Mouse (Mus musculus): ENCODE results near the gene Crabp1. TPM values are rescaled to one million over a fixed set of nuclear protein-coding genes. Genes with fewer than 3 reads are reported as not detected.

Crabp1 gene
- total and polyA plus RNA-seq, 3 experiments = not detected

DNA sequence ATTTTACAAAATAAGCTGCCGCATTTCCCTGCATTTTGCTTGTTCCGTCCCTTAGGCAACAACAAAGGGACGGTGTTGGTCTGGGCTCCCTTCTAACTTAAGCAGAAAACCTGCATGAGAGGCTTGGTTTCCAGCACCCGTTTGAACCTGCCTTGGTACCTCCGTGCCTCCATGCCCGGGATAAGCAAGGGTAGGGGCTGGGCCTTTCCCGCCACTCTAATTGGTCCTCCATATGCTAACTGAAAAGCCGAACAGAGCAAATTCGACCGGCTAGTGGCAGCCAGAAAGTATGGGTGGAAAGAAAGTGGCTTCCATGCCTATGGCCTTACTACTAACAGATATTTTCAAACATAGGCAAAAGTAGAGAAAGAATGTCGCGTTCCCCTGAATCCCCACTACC, 457 bp upstream of the Crabp1 start:
- TF ChIP-seq TAL1 (conservative IDR thresholded peaks at IDR 0.05; ENCODE audit: low read depth, low read length) (no peak), GATA2 (IDR thresholded peaks at IDR 0.05; ENCODE audit: borderline replicate concordance, low read depth, low read length) (no peak), GATA1 (IDR thresholded peaks at IDR 0.05; ENCODE audit: borderline replicate concordance, low read length) (no peak), POLR2AphosphoS5 (IDR thresholded peaks at IDR 0.05; ENCODE audit: insufficient replicate concordance, low read depth, low read length) (no peak), CTCF (IDR thresholded peaks at IDR 0.05; ENCODE audit: low read depth, low read length) (no peak)
- H3K27me3 ChIP-seq (ENCODE audit: insufficient read depth, low read length) = peaks cover 43% of the 10 kb centered on the region

DNA sequence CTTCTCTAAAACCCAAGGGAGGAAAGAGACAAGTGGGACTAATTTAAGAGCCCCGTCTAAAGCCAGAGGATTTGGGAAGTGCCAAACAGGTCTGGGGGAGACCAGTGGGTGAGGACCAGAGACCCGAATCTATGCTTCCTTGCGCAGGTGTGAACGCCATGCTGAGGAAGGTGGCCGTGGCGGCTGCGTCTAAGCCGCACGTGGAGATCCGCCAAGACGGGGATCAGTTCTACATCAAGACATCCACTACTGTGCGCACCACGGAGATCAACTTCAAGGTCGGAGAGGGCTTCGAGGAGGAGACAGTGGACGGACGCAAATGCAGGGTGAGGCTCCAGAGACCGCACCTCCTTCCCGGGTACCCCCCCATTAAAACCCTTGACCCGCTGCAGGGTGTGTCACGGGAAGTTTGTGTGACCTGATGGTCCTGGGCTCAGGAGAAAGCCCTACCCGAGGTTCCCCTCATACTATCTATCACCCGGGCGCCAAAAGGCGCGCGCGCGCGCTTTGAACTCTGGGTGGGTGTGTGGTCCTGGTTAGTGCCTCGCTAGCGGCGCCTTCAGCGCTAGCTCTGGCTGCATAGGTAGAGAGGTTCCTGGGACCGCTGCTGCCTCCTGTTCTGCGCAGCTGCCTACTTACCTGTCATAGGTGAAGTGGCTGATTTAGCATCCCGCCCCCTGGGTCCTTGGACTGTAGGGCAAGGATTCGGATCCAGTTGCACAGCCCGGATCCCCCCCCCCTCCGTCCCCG, 963 bp downstream of the Crabp1 start:
- Histone ChIP-seq H3K4me3 (ENCODE audit: low read depth, low read length) (no peak overlapping the region), H3K27me3 (ENCODE audit: insufficient read depth, low read length) (peaks cover 40% of the 10 kb centered on the region), H3K9me3 (replicated peaks) (no peaks in the 10 kb centered on the region), H3K36me3 (replicated peaks) (no peaks in the 10 kb centered on the region), H3K4me1 (ENCODE audit: insufficient read depth, low read depth, low read length) (no peaks in the 10 kb centered on the region)
- no peak for TF ChIP-seq TAL1 (conservative IDR thresholded peaks at IDR 0.05; ENCODE audit: low read depth, low read length)
- TF ChIP-seq POLR2AphosphoS5 (IDR thresholded peaks at IDR 0.05; ENCODE audit: insufficient replicate concordance, low read depth, low read length) = no peak
- TF ChIP-seq GATA1 (IDR thresholded peaks at IDR 0.05; ENCODE audit: borderline replicate concordance, low read length) = no peak
- TF ChIP-seq GATA2 (IDR thresholded peaks at IDR 0.05; ENCODE audit: borderline replicate concordance, low read depth, low read length) = no peak
- TF ChIP-seq CTCF (IDR thresholded peaks at IDR 0.05; ENCODE audit: low read depth, low read length) = no peak
- DNase-seq (ENCODE audit: low spot score) = no peak
- ATAC-seq (ENCODE audit: extremely low read depth, insufficient number of reproducible peaks, low FRiP score, poor library complexity, severe bottlenecking) = no peak

More for the DNA sequence above, 457 bp upstream of the Crabp1 start:
- ATAC-seq (ENCODE audit: extremely low read depth, insufficient number of reproducible peaks, low FRiP score, poor library complexity, severe bottlenecking) = no peak
- no peak for DNase-seq (ENCODE audit: low spot score)
- Histone ChIP-seq H3K36me3 (replicated peaks) (no peaks in the 10 kb centered on the region), H3K4me3 (ENCODE audit: low read depth, low read length) (no peak overlapping the region), H3K4me1 (ENCODE audit: insufficient read depth, low read depth, low read length) (no peaks in the 10 kb centered on the region), H3K9me3 (replicated peaks) (no peaks in the 10 kb centered on the region)

DNA sequence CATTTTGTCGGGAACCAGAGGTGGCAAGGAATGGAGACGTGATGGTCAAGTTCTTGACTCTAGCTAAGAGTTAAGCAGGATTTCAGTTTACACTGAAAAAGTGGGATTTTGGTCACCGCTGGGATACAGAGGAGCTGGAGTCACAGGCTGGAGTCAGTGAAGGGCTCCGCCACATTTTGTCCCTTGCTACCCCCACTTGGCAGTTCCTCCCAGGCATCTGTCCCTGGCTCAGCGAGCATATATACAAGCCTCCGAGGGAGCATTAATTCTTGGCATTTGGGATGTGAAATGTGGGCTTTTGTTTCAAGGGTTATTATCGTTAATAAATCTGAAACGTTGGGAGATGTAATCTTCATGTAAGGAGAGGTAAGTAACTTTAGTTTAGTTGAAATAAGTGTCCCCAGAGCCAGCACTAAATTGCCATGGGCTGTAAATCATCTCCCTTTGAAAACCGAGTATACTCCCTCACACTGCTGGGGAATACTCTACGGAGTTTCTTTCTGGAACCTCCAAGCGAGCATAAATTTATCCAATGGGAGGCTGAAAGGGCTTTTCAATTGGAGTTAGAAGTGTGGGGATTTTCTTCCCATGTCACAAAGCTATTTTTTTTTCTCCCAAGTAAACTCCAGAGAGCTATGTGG, 5.7 kb downstream of the Crabp1 start:
- no peaks in the 10 kb centered on the region for H3K4me1 ChIP-seq (ENCODE audit: insufficient read depth, low read depth, low read length)
- peaks cover 17% of the 10 kb centered on the region for H3K27me3 ChIP-seq (ENCODE audit: insufficient read depth, low read length)
- ATAC-seq (ENCODE audit: extremely low read depth, insufficient number of reproducible peaks, low FRiP score, poor library complexity, severe bottlenecking) (no peak), DNase-seq (ENCODE audit: low spot score) (no peak)
- no peak for TF ChIP-seq TAL1 (conservative IDR thresholded peaks at IDR 0.05; ENCODE audit: low read depth, low read length)
- no peak for TF ChIP-seq GATA1 (IDR thresholded peaks at IDR 0.05; ENCODE audit: borderline replicate concordance, low read length)
- TF ChIP-seq GATA2 (IDR thresholded peaks at IDR 0.05; ENCODE audit: borderline replicate concordance, low read depth, low read length) = no peak
- TF ChIP-seq CTCF (IDR thresholded peaks at IDR 0.05; ENCODE audit: low read depth, low read length) = no peak
- no peak for TF ChIP-seq POLR2AphosphoS5 (IDR thresholded peaks at IDR 0.05; ENCODE audit: insufficient replicate concordance, low read depth, low read length)
- H3K36me3 ChIP-seq (replicated peaks) = no peaks in the 10 kb centered on the region
- H3K4me3 ChIP-seq (ENCODE audit: low read depth, low read length) = no peak overlapping the region
- no peaks in the 10 kb centered on the region for H3K9me3 ChIP-seq (replicated peaks)

DNA sequence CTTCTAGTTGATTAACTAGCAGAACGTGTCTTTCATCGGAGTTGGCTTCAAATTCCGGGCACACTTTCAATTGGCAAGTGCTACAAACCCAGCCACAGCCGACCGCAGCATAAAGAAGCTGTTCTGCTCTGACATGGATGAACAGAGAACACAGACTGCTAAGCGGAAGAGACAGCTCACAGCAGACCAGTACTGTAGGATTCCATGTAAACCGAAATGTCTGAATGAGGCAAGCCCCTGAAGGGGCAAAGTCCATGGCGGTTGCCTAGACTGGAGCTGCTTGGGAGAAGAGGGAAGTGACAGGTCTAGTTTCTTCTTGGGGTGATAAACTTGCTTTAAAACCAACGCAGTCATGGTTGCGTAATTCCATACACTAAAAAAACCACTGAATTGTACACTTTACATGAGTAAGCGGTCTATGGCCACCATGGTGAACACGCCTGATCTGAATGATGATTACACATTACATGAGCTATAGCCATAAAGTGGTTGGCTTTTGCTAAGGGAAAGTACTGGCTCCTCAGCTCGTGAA, 12.0 kb downstream of the Crabp1 start:
- no peak for TF ChIP-seq TAL1 (conservative IDR thresholded peaks at IDR 0.05; ENCODE audit: low read depth, low read length)
- no peak for TF ChIP-seq POLR2AphosphoS5 (IDR thresholded peaks at IDR 0.05; ENCODE audit: insufficient replicate concordance, low read depth, low read length)
- TF ChIP-seq GATA1 (IDR thresholded peaks at IDR 0.05; ENCODE audit: borderline replicate concordance, low read length) = no peak
- TF ChIP-seq CTCF (IDR thresholded peaks at IDR 0.05; ENCODE audit: low read depth, low read length) = no peak
- TF ChIP-seq GATA2 (IDR thresholded peaks at IDR 0.05; ENCODE audit: borderline replicate concordance, low read depth, low read length) = no peak
- ATAC-seq (ENCODE audit: extremely low read depth, insufficient number of reproducible peaks, low FRiP score, poor library complexity, severe bottlenecking) (no peak), DNase-seq (ENCODE audit: low spot score) (no peak)
- Histone ChIP-seq H3K4me1 (ENCODE audit: insufficient read depth, low read depth, low read length) (no peaks in the 10 kb centered on the region), H3K9me3 (replicated peaks) (no peaks in the 10 kb centered on the region), H3K36me3 (replicated peaks) (no peaks in the 10 kb centered on the region), H3K4me3 (ENCODE audit: low read depth, low read length) (no peak overlapping the region), H3K27me3 (ENCODE audit: insufficient read depth, low read length) (0 out of 2 replicates have a peak, but pooled peaks cover 3% of the 10 kb centered on the region)

DNA sequence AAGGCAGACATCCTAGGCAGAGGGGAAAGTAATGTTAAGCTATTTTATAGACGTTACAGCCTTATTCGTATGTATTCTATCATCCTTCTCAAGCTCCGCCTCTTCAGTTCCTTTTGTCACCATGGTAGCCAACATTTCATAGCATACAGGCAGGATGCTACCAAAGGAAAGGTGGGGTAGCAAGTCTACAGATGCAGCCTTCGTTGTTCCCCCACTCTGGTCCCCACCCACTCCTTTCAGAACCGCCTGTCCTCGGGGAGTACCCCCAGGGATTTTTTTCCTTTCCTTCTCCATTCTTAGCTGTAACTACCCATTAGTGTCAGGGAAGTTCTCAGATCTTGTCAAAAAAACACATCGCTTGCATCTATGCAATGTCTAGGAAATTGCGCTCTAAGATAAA, 14.7 kb downstream of the Crabp1 start:
- no peak overlapping the region for H3K4me3 ChIP-seq (ENCODE audit: low read depth, low read length)
- TF ChIP-seq TAL1 (conservative IDR thresholded peaks at IDR 0.05; ENCODE audit: low read depth, low read length) = no peak
- TF ChIP-seq GATA1 (IDR thresholded peaks at IDR 0.05; ENCODE audit: borderline replicate concordance, low read length) = no peak
- TF ChIP-seq POLR2AphosphoS5 (IDR thresholded peaks at IDR 0.05; ENCODE audit: insufficient replicate concordance, low read depth, low read length) = no peak
- TF ChIP-seq GATA2 (IDR thresholded peaks at IDR 0.05; ENCODE audit: borderline replicate concordance, low read depth, low read length) = no peak
- no peak for TF ChIP-seq CTCF (IDR thresholded peaks at IDR 0.05; ENCODE audit: low read depth, low read length)
- no peaks in the 10 kb centered on the region for H3K36me3 ChIP-seq (replicated peaks)
- no peaks in the 10 kb centered on the region for H3K9me3 ChIP-seq (replicated peaks)
- H3K27me3 ChIP-seq (ENCODE audit: insufficient read depth, low read length) = peaks cover 5% of the 10 kb centered on the region; the same call in 1 of the 2 replicates
- DNase-seq (ENCODE audit: low spot score) = no peak
- no peak for ATAC-seq (ENCODE audit: extremely low read depth, insufficient number of reproducible peaks, low FRiP score, poor library complexity, severe bottlenecking)
- no peaks in the 10 kb centered on the region for H3K4me1 ChIP-seq (ENCODE audit: insufficient read depth, low read depth, low read length)

DNA sequence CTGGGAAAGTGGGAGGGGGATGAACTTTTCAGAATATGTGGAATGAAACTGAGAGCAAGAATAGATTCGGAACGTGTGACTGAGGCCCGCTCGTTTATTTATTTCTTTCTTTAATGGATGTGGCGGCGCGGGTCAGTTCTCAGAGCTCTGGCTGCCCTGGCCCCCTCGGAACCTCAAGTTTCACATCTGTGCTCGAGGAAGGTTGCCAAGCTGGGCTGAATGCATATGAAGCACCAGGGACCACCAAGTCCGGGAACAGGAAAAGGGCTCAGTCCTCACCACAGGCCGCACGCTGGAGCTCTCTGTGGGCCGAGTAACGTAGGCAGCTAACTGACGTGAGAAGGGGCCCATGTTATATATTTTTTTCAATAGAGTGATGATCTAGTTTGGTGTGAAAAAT, 18.0 kb downstream of the Crabp1 start:
- TF ChIP-seq CTCF (IDR thresholded peaks at IDR 0.05; ENCODE audit: low read depth, low read length) = no peak
- TF ChIP-seq GATA1 (IDR thresholded peaks at IDR 0.05; ENCODE audit: borderline replicate concordance, low read length) = no peak
- TF ChIP-seq POLR2AphosphoS5 (IDR thresholded peaks at IDR 0.05; ENCODE audit: insufficient replicate concordance, low read depth, low read length) = no peak
- no peak for TF ChIP-seq GATA2 (IDR thresholded peaks at IDR 0.05; ENCODE audit: borderline replicate concordance, low read depth, low read length)
- TF ChIP-seq TAL1 (conservative IDR thresholded peaks at IDR 0.05; ENCODE audit: low read depth, low read length) = no peak
- no peak for DNase-seq (ENCODE audit: low spot score)
- no peaks in the 10 kb centered on the region for H3K36me3 ChIP-seq (replicated peaks)
- H3K27me3 ChIP-seq (ENCODE audit: insufficient read depth, low read length) = peaks cover 5% of the 10 kb centered on the region; the same call in 1 of the 2 replicates
- H3K4me3 ChIP-seq (ENCODE audit: low read depth, low read length) = no peak overlapping the region
- H3K4me1 ChIP-seq (ENCODE audit: insufficient read depth, low read depth, low read length) = no peaks in the 10 kb centered on the region
- H3K9me3 ChIP-seq (replicated peaks) = no peaks in the 10 kb centered on the region
- no peak for ATAC-seq (ENCODE audit: extremely low read depth, insufficient number of reproducible peaks, low FRiP score, poor library complexity, severe bottlenecking)

Measured in G1E (cell line).